Mouse (Mus musculus): ENCODE data around the gene Myh7b.

The Myh7b gene

GRCm38 (mm10) chr2:155635961-155636360, 24.9 kb downstream of the Myh7b start:
- DNase-seq: no peak

GRCm38 (mm10) chr2:155636881-155637280, 25.9 kb downstream of the Myh7b start:
- no peak for DNase-seq

- DNase-seq: no peak
These were observed 26.4 kb downstream of the Myh7b start for GRCm38 (mm10) chr2:155637411-155637810.

GRCm38 (mm10) chr2:155640656-155641055, 29.6 kb downstream of the Myh7b start:
- no peak for DNase-seq

GRCm38 (mm10) chr2:155641540-155642472, 30.8 kb downstream of the Myh7b start:
- DNase-seq: no peak

- DNase-seq: no peak
These were observed 34.7 kb downstream of the Myh7b start for GRCm38 (mm10) chr2:155645746-155646145.

GRCm38 (mm10) chr2:155652618-155653017, 41.6 kb downstream of the Myh7b start:
- no peak for DNase-seq

- no peak for DNase-seq
These were observed 44.9 kb downstream of the Myh7b start for GRCm38 (mm10) chr2:155655759-155656372.

GRCm38 (mm10) chr2:155662390-155662789, 51.4 kb downstream of the Myh7b start:
- DNase-seq: no peak

- DNase-seq: peak in 1 of 2 experiments; percentile 24
These were observed 52.1 kb downstream of the Myh7b start for GRCm38 (mm10) chr2:155663097-155663496.

GRCm38 (mm10) chr2:155663910-155664460, 53.0 kb downstream of the Myh7b start:
- DNase-seq: no peak

GRCm38 (mm10) chr2:155667881-155668280, 56.9 kb downstream of the Myh7b start:
- DNase-seq: no peak

GRCm38 (mm10) chr2:155668461-155668860, 57.4 kb downstream of the Myh7b start:
- DNase-seq: peak; percentile 55 to 58

- no peak for DNase-seq
These were observed 60.2 kb downstream of the Myh7b start for GRCm38 (mm10) chr2:155671236-155671635.

GRCm38 (mm10) chr2:155673546-155673945, 62.5 kb downstream of the Myh7b start:
- DNase-seq: peak; percentile 84 to 85

GRCm38 (mm10) chr2:155675118-155675517, 64.1 kb downstream of the Myh7b start:
- no peak for DNase-seq

- peak; percentile 54 to 69 for DNase-seq
These were observed 68.6 kb downstream of the Myh7b start for GRCm38 (mm10) chr2:155679586-155680110.

GRCm38 (mm10) chr2:155680591-155680990, 69.6 kb downstream of the Myh7b start:
- peak in 1 of 2 experiments; percentile 54 for DNase-seq

- no peak for DNase-seq
These were observed 70.2 kb downstream of the Myh7b start for GRCm38 (mm10) chr2:155681194-155681593.

- DNase-seq: no peak
These were observed 70.9 kb downstream of the Myh7b start for GRCm38 (mm10) chr2:155681874-155682273.

GRCm38 (mm10) chr2:155683137-155683536, 72.1 kb downstream of the Myh7b start:
- DNase-seq: no peak

GRCm38 (mm10) chr2:155683821-155684220, 72.8 kb downstream of the Myh7b start:
- no peak for DNase-seq
